Mouse (Mus musculus) left cerebral cortex, adult 11 months (tissue): ENCODE measurements around the gene Papss1.

Source experiments
- DNase-seq: peaks from one replicate; pipeline ENCODE4 v3.0.0; 2022; ENCODE audit warnings: low spot score

Gene Papss1

GRCm38 (mm10) chr3:131581096-131581495 is 16.5 kb downstream of the Papss1 start:
- DNase-seq = no peak

DNA sequence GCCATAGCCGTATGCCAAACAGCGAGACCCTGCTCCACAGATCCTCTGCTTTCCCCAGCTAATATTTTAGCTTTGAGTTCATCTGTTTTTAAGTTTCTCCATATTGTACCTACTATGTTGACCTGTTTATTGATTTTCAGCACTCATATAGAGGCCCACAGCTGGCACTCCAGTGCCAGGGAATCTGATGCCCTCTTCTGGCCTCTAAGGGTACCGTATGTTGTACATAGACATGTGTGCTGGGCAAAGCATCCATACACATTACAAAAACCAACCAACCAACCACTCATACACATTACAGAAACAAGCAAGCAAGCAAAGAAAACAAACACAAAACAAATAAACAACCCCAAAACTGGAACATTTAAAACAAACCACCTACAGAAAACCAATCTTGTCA is 22.2 kb downstream of the Papss1 start:
- no peak for DNase-seq

GRCm38 (mm10) chr3:131587959-131588358 is 23.4 kb downstream of the Papss1 start:
- DNase-seq = no peak

DNA sequence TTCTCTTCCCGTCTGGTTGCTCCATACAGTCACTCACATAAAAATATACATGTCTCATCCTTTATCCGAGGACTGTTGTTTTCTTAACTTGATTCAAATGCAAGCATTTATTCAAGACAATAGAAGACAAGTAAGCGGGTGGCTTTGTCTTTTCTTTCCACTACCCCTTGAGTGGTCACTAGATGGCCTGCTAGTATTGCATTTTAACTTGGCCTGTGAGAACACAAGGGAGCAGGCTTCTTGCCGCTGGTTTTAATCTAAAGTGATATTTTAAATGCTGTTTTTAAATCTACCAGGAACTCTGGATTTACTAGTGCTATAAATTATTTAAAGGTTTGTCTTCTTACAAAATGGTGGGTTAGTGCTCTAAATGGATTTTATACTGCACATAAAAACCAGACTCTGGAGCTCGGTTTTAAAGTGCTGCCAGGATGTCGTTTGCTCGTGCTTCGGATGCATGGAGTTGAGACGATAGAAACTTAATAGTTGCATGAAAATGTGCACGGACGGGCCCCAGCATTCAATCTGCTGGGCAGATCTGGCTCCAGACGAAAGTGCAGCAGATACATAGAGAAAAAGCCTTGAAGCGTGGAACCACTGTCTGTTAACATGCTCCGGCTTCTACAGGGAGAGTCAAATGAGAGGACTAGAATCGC is 28.7 kb downstream of the Papss1 start:
- no peak for DNase-seq

DNA sequence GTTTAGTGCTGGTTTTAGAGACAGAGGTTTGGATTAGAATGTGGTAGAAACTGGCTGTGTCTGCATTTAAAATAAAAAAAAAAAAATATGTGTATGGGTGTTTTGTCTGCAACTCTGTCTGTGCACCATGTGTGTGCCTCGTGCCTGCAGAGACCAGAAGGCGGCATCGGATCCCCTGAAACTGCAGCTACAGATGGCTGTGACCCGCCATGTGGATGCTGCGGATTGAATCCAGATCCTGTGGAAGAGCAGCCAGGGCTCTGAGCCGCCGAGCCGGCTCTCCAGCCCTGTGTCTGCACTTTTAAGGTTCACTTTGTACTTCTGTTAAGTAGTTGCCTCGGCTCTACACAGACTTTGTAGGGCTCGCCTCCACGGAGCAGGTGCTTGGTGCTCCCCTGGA is 29.8 kb downstream of the Papss1 start:
- no peak for DNase-seq

GRCm38 (mm10) chr3:131595546-131596245 is 31.1 kb downstream of the Papss1 start:
- no peak for DNase-seq

DNA sequence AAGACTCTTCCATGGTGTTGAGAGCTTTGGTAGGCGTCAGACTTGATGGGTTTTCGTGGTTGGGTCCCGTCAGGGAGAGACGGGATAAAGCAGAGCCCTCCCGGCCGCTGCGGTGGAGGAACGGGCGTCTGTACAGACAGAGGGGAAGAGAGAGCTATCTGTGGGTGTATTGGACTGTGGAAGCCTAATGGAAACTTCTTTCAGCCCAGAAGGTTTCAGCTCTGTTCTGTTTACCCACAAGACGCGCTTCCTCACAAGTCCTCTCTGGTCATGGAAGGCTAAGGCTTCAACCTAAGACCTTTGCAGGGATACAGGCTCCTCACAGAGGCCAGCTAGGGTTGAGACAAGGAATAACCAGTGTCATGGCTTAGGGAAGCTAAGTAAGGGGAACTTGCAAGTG is 36.2 kb downstream of the Papss1 start:
- DNase-seq = no peak

DNA sequence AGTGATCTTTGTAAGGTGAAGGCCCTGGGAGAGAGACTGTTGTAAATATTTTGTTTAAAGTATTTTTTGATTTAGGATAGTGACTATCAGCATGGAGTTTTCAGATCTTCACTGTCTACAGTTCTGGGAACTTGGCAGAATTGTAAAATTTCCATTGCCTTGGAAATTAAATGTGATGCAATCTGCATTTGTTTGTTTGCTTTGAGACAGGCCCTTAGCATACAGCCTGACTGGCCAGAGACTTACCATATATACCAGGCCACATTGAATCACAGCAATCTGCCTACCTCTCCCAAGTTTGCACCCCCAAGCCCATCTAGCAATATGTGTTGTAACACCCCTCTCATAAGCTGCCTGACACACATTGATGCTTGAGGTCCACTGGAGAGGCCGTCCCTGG is 36.8 kb downstream of the Papss1 start:
- no peak for DNase-seq

DNA sequence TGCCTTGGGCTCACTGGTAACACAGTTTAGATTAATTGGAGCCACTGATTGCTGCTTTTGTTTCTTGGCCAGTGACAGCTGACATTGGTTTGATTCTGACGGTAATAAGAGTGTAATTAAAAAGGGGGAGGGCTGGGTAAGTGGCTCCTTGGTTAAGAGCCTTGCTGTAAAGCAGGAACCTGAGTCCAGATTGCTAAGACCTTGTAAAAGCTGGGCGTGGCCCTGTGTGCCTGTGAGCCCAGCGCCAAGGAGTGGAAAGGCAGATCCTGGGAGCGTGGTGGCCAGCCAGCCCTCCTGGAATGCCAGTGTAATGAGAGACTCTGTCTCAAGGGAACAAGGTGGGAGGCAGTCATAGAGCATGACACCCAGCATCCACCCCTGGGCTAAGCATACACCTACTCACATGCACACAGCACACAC is 38.4 kb downstream of the Papss1 start:
- DNase-seq = no peak

DNA sequence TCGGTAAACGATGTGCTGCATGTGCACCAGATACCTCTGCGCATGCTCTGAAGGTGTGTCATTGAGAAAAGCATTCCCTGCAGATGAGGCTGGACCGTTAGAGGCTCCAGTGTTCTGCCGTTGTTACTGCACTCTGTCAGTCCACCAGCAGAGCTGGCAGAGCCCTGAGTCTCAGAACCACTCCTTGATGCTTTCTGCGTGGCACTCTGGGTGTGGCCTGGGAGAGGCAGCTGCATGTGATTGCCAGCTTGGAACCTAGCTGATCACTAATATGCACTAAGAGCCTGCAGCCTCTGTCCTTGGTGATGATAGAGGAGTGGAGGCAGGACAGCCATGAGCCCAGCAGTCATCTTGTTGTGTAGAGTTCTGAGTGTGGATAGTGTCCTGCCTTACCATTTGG is 43.5 kb downstream of the Papss1 start:
- no peak for DNase-seq

GRCm38 (mm10) chr3:131609651-131610050 is 45.1 kb downstream of the Papss1 start:
- no peak for DNase-seq

GRCm38 (mm10) chr3:131610595-131610994 is 46.0 kb downstream of the Papss1 start:
- DNase-seq = no peak

GRCm38 (mm10) chr3:131612847-131613246 is 48.3 kb downstream of the Papss1 start:
- DNase-seq = no peak

GRCm38 (mm10) chr3:131614056-131614455 is 49.5 kb downstream of the Papss1 start:
- DNase-seq = no peak

DNA sequence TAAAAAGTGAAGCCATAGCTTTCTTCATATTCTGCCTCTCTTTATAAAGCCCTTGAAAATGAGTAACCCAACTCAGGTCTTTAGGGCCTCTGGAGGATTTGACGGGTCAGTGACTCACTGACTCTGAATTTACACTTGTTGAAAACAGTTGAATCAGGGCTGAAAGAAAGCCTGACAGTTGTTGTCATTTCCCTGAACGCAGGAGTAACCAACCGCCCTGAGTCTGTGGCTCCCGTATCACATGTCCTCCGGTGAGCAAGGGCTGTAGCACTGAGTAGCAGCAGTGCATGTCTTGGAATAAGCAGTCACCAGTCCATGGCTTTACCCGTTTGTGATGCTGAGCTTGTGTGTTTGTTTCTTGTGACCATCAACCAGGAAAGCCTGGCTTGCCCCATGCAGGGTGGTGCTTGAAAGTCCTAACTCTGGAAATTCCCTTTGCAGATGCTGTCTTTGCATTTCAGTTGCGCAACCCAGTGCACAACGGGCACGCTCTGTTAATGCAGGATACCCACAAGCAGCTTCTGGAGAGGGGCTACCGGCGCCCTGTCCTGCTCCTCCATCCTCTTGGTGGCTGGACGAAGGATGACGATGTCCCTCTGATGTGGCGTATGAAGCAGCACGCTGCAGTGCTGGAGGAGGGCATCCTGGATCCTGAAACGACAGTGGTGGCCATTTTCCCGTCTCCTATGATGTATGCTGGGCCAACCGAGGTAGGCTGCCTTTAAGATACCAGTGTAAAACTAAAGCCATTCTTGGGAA is 54.2 kb downstream of the Papss1 start:
- no peak for DNase-seq

GRCm38 (mm10) chr3:131623208-131623607 is 58.6 kb downstream of the Papss1 start:
- no peak for DNase-seq

DNA sequence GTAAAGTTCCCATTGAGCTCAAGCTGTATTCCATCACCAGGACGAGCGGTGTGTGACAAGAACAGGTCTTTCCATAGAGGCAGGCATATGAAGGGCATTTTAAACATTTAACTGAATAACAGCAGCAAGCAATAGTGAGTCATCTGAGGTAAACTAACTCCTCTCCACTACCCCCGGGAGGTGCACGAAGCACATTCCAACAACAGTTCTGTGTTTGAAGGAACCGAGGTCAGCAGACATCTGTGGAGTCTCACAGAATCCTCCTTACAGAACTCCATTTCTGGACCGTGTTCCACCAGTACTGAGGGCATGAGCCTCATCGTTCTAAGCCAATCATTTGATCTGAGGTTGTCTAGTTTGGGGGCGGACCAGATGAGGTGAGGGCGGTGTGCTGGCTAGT is 59.5 kb downstream of the Papss1 start:
- DNase-seq = no peak

GRCm38 (mm10) chr3:131627476-131627875 is 62.9 kb downstream of the Papss1 start:
- no peak for DNase-seq

GRCm38 (mm10) chr3:131628265-131628664 is 63.7 kb downstream of the Papss1 start:
- DNase-seq = no peak

GRCm38 (mm10) chr3:131628931-131629330 is 64.4 kb downstream of the Papss1 start:
- DNase-seq = no peak

DNA sequence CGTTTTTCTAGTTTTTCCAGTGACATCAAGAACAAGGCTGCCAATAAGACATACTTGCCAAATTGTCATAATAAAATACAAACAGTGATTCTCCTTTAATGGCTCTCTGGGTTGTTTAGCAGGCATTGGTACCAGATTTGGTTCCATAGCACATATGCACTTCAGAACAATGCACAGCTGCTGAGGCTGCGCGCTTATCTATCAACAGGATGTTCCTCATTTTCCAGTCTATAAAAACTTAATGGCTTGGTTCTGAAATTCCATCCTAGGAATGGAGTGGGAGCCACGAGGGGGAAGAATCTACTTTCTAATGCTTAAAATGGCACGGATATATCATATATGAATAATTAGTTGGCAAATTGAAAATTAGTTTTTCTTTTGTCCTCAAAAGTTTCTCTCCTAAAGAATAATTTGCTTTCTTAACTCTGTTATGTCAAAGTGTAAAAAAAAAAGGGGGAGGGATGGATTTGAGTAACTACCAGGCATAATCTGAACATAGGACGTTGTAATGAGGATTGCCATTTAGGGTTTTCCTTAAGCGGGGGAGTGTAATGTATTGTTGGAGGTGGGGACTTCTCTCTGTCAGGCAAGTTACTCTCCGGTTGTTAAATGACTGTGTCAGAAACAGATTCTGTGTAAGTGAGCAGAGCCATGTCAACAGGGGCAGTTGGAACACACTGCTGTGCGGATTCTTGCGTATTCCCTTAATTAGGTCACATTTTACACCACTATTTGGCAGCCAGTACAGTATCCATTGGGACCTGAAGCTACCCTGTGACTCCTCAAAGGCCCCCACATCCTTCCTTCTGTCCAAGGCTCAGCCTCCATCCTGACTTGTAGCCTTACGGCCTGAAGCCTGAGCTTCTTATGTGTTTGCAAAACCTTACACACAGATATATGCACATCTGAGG is 66.1 kb downstream of the Papss1 start:
- no peak for DNase-seq

DNA sequence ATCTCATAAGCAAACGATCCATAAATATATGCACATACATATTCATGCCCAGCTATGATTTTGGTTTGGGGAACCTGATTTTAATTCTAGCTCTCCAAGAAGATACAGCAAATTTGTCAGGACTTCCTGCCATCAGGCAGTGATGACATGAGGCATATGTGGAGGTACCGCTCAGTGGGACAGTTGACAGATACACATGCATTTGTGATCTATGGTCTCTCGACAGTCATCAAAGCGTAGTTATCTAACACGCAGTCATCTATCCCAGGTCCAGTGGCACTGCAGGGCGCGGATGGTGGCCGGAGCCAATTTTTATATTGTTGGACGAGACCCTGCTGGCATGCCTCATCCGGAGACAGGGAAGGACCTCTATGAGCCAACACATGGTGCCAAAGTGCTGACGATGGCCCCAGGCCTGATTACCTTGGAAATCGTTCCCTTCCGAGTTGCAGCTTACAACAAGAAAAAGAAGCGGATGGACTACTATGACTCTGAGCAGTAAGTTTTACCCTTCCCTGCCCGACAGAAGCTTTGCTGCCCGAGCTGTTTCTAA is 66.8 kb downstream of the Papss1 start:
- DNase-seq = no peak
